Mouse (Mus musculus) ES-Bruce4 (cell line): ENCODE measurements around the gene Lkaaear1.

Experiments used
- CTCF ChIP-seq: IDR thresholded peaks from one replicate; pipeline ENCODE4 v1.8.1; 2011; ENCODE audit warnings: low read depth, low read length
- EP300 ChIP-seq: IDR thresholded peaks from 2 replicates; pipeline ENCODE4 v1.6.1; 2011; ENCODE audit warnings: low read depth, low read length; ENCODE audit not compliant: insufficient read depth
- POLR2A ChIP-seq: IDR thresholded peaks from one replicate; pipeline ENCODE4 v1.8.1; 2011; ENCODE audit warnings: low read length; ENCODE audit not compliant: insufficient read depth

GRCm38 (mm10) chr2:181683381-181683780 lies 14.9 kb downstream of the Lkaaear1 start:
- TF ChIP-seq CTCF (no peak), POLR2A (no peak), EP300 (no peak)
